Mouse (Mus musculus): ENCODE measurements at regions not wholly inside any gene's neighbourhood (a gene's known extent, or its start where the extent isn't known, plus 50 kb on each side); places are given as distances from the start of the nearest gene placed in this dataset.

- no peak overlapping the region for H3K27ac ChIP-seq
- no peaks in the 10 kb centered on the region for H3K36me3 ChIP-seq (replicated peaks; ENCODE audit: control insufficient read depth, insufficient read depth)
- no peak overlapping the region for H3K9ac ChIP-seq
- peaks cover 10% of the 10 kb centered on the region for H3K4me1 ChIP-seq (replicated peaks; ENCODE audit: control insufficient read depth, insufficient read depth, low read length)
- WGBS, result 35% methylated on average over 3 of the region's 3 CpGs
- H3K4me3 ChIP-seq (replicated peaks; ENCODE audit: low read length), result no peak overlapping the region
- ATAC-seq (ENCODE audit: low FRiP score), result no peak
- DNase-seq (ENCODE audit: low spot score), result no peak
- no peaks in the 10 kb centered on the region for H3K27me3 ChIP-seq (ENCODE audit: control insufficient read depth, insufficient read depth, low read length)
- no peak overlapping the region for H3K4me2 ChIP-seq (replicated peaks)
- H3K9me3 ChIP-seq (ENCODE audit: control insufficient read depth, low read length), result no peaks in the 10 kb centered on the region
These were observed 567.0 kb downstream of the Ttll7 start for GRCm38 (mm10) chr3:147419129-147419528.

- WGBS, result 79% methylated on average over 5 of the region's 5 CpGs
- ATAC-seq (ENCODE audit: low FRiP score), result no peak
- H3K9me3 ChIP-seq (ENCODE audit: control insufficient read depth, low read length), result no peaks in the 10 kb centered on the region
- DNase-seq (ENCODE audit: low spot score), result no peak
- H3K4me1 ChIP-seq (replicated peaks; ENCODE audit: control insufficient read depth, insufficient read depth, low read length), result peaks cover 12% of the 10 kb centered on the region
- H3K9ac ChIP-seq, result no peak overlapping the region
- H3K4me2 ChIP-seq (replicated peaks), result no peak overlapping the region
- no peak overlapping the region for H3K27ac ChIP-seq
- H3K36me3 ChIP-seq (replicated peaks; ENCODE audit: control insufficient read depth, insufficient read depth), result no peaks in the 10 kb centered on the region
- H3K27me3 ChIP-seq (ENCODE audit: control insufficient read depth, insufficient read depth, low read length), result no peaks in the 10 kb centered on the region
- no peak overlapping the region for H3K4me3 ChIP-seq (replicated peaks; ENCODE audit: low read length)
These were observed 570.0 kb downstream of the Ttll7 start for GRCm38 (mm10) chr3:147422196-147422595.

- Histone ChIP-seq H3K9me3 (ENCODE audit: control insufficient read depth, low read length) (no peaks in the 10 kb centered on the region), H3K27ac (no peak overlapping the region), H3K9ac (no peak overlapping the region), H3K36me3 (replicated peaks; ENCODE audit: control insufficient read depth, insufficient read depth) (no peaks in the 10 kb centered on the region), H3K4me1 (replicated peaks; ENCODE audit: control insufficient read depth, insufficient read depth, low read length) (peaks cover 12% of the 10 kb centered on the region), H3K4me3 (replicated peaks; ENCODE audit: low read length) (no peak overlapping the region), H3K27me3 (ENCODE audit: control insufficient read depth, insufficient read depth, low read length) (no peaks in the 10 kb centered on the region), H3K4me2 (replicated peaks) (no peak overlapping the region)
- ATAC-seq (ENCODE audit: low FRiP score), result no peak
- peak; percentile 33 for DNase-seq (ENCODE audit: low spot score)
- 13% methylated on average over 2 of the region's 2 CpGs for WGBS
These were observed 571.9 kb downstream of the Ttll7 start for GRCm38 (mm10) chr3:147423895-147424575.

GRCm38 (mm10) chr3:147428837-147429236 lies 576.7 kb downstream of the Ttll7 start:
- WGBS, result 44% methylated on average over 10 of the region's 10 CpGs
- H3K4me2 ChIP-seq (replicated peaks), result no peak overlapping the region
- H3K4me1 ChIP-seq (replicated peaks; ENCODE audit: control insufficient read depth, insufficient read depth, low read length), result peaks cover 5% of the 10 kb centered on the region
- no peaks in the 10 kb centered on the region for H3K27me3 ChIP-seq (ENCODE audit: control insufficient read depth, insufficient read depth, low read length)
- no peak overlapping the region for H3K4me3 ChIP-seq (replicated peaks; ENCODE audit: low read length)
- H3K9ac ChIP-seq, result no peak overlapping the region
- H3K36me3 ChIP-seq (replicated peaks; ENCODE audit: control insufficient read depth, insufficient read depth), result no peaks in the 10 kb centered on the region
- ATAC-seq (ENCODE audit: low FRiP score), result no peak
- H3K9me3 ChIP-seq (ENCODE audit: control insufficient read depth, low read length), result no peaks in the 10 kb centered on the region
- no peak for DNase-seq (ENCODE audit: low spot score)
- no peak overlapping the region for H3K27ac ChIP-seq

GRCm38 (mm10) chr3:147442925-147443690 lies 590.9 kb downstream of the Ttll7 start:
- Histone ChIP-seq H3K36me3 (replicated peaks; ENCODE audit: control insufficient read depth, insufficient read depth) (no peaks in the 10 kb centered on the region), H3K4me1 (replicated peaks; ENCODE audit: control insufficient read depth, insufficient read depth, low read length) (peaks cover 6% of the 10 kb centered on the region; the same call in 1 of the 2 replicates), H3K27ac (peak overlapping the region; percentile 49; the same call in 1 of the 2 replicates), H3K9ac (no peak overlapping the region), H3K4me2 (replicated peaks) (no peak overlapping the region), H3K9me3 (ENCODE audit: control insufficient read depth, low read length) (no peaks in the 10 kb centered on the region), H3K4me3 (replicated peaks; ENCODE audit: low read length) (no peak overlapping the region), H3K27me3 (ENCODE audit: control insufficient read depth, insufficient read depth, low read length) (no peaks in the 10 kb centered on the region)
- DNase-seq (ENCODE audit: low spot score) (no peak), ATAC-seq (ENCODE audit: low FRiP score) (no peak)
- WGBS, result 56% methylated on average over 5 of the region's 5 CpGs

GRCm38 (mm10) chr3:147443691-147443960 lies 591.5 kb downstream of the Ttll7 start:
- Histone ChIP-seq H3K4me2 (replicated peaks) (no peak overlapping the region), H3K27ac (peak overlapping the region; percentile 49; the same call in 1 of the 2 replicates), H3K36me3 (replicated peaks; ENCODE audit: control insufficient read depth, insufficient read depth) (no peaks in the 10 kb centered on the region), H3K4me3 (replicated peaks; ENCODE audit: low read length) (no peak overlapping the region), H3K9me3 (ENCODE audit: control insufficient read depth, low read length) (no peaks in the 10 kb centered on the region), H3K27me3 (ENCODE audit: control insufficient read depth, insufficient read depth, low read length) (no peaks in the 10 kb centered on the region), H3K9ac (no peak overlapping the region), H3K4me1 (replicated peaks; ENCODE audit: control insufficient read depth, insufficient read depth, low read length) (peaks cover 6% of the 10 kb centered on the region; the same call in 1 of the 2 replicates)
- ATAC-seq (ENCODE audit: low FRiP score) (no peak), DNase-seq (ENCODE audit: low spot score) (no peak)

DNA sequence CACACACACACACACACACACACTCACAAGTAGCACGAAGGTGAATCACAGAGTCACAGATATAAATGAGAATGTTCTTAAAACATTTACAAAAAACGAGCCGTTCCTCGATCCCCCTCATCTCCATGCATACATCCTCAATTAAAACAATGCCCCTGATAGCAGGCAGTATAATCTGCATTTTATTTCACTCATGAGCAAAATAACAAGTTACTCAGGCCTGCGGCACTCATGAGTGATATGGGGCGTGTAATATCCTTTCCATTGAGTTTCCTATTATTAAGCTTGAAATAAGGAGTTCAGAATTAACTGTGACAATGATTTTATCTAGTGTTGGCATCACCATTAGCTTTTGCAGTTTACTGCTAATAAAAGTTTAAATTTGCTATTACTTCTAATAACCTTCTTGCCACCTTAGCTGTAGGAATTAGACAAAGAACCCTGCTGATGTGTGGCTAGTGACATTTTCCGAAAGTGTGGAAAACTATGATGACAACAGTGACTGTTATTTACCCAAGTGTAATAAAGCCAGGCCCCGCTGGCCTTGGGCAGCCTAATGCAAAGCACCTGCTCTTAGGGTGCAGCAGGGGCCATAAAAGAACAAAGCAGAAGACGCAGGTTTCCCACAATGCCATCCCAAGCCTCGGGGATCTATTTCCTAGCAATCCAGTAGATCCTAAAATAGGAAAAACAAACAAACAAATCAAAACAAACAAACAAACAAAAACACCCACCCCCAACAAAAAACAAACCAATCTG lies 592.0 kb downstream of the Ttll7 start:
- H3K4me2 ChIP-seq (replicated peaks), result no peak overlapping the region
- H3K4me3 ChIP-seq (replicated peaks; ENCODE audit: low read length), result no peak overlapping the region
- no peaks in the 10 kb centered on the region for H3K36me3 ChIP-seq (replicated peaks; ENCODE audit: control insufficient read depth, insufficient read depth)
- H3K9ac ChIP-seq, result no peak overlapping the region
- no peak overlapping the region for H3K27ac ChIP-seq
- peaks cover 6% of the 10 kb centered on the region; the same call in 1 of the 2 replicates for H3K4me1 ChIP-seq (replicated peaks; ENCODE audit: control insufficient read depth, insufficient read depth, low read length)
- 70% methylated on average over 10 of the region's 10 CpGs for WGBS
- no peaks in the 10 kb centered on the region for H3K9me3 ChIP-seq (ENCODE audit: control insufficient read depth, low read length)
- 0 out of 2 replicates have a peak, but pooled peaks have one; percentile 27 for ATAC-seq (ENCODE audit: low FRiP score)
- DNase-seq (ENCODE audit: low spot score), result no peak
- H3K27me3 ChIP-seq (ENCODE audit: control insufficient read depth, insufficient read depth, low read length), result no peaks in the 10 kb centered on the region

- Histone ChIP-seq H3K27me3 (ENCODE audit: control insufficient read depth, insufficient read depth, low read length) (no peaks in the 10 kb centered on the region), H3K9ac (no peak overlapping the region), H3K4me2 (replicated peaks) (no peak overlapping the region), H3K4me1 (replicated peaks; ENCODE audit: control insufficient read depth, insufficient read depth, low read length) (peaks cover 6% of the 10 kb centered on the region; the same call in 1 of the 2 replicates), H3K9me3 (ENCODE audit: control insufficient read depth, low read length) (no peaks in the 10 kb centered on the region), H3K4me3 (replicated peaks; ENCODE audit: low read length) (no peak overlapping the region), H3K27ac (no peak overlapping the region), H3K36me3 (replicated peaks; ENCODE audit: control insufficient read depth, insufficient read depth) (no peaks in the 10 kb centered on the region)
- ATAC-seq (ENCODE audit: low FRiP score) (no peak), DNase-seq (ENCODE audit: low spot score) (no peak)
- 89% methylated on average over 5 of the region's 5 CpGs for WGBS
These were observed 593.1 kb downstream of the Ttll7 start for GRCm38 (mm10) chr3:147445066-147445844.

GRCm38 (mm10) chr3:147445884-147446283 lies 593.7 kb downstream of the Ttll7 start:
- WGBS, result 86% methylated on average over 8 of the region's 8 CpGs
- Histone ChIP-seq H3K36me3 (replicated peaks; ENCODE audit: control insufficient read depth, insufficient read depth) (no peaks in the 10 kb centered on the region), H3K27ac (no peak overlapping the region), H3K4me2 (replicated peaks) (no peak overlapping the region), H3K4me3 (replicated peaks; ENCODE audit: low read length) (no peak overlapping the region), H3K4me1 (replicated peaks; ENCODE audit: control insufficient read depth, insufficient read depth, low read length) (peaks cover 6% of the 10 kb centered on the region; the same call in 1 of the 2 replicates), H3K9me3 (ENCODE audit: control insufficient read depth, low read length) (no peaks in the 10 kb centered on the region), H3K9ac (no peak overlapping the region), H3K27me3 (ENCODE audit: control insufficient read depth, insufficient read depth, low read length) (no peaks in the 10 kb centered on the region)
- DNase-seq (ENCODE audit: low spot score) (no peak), ATAC-seq (ENCODE audit: low FRiP score) (no peak)
